Mouse (Mus musculus): ENCODE data around the gene Fbxo11.

The Fbxo11 gene

GRCm38 (mm10) chr17:87985916-87986315, 79.2 kb downstream of the Fbxo11 start:
- no peak for TF ChIP-seq GATA4 (IDR thresholded peaks at IDR 0.05; ENCODE audit: insufficient replicate concordance, low read length)

- peak; percentile 55; the same call in 1 of the 2 replicates for TF ChIP-seq GATA4 (IDR thresholded peaks at IDR 0.05; ENCODE audit: insufficient replicate concordance, low read length)
Measured at GRCm38 (mm10) chr17:87984440-87985214, 80.5 kb downstream of the Fbxo11 start.

GRCm38 (mm10) chr17:87983313-87983712, 81.8 kb downstream of the Fbxo11 start:
- no peak for TF ChIP-seq GATA4 (IDR thresholded peaks at IDR 0.05; ENCODE audit: insufficient replicate concordance, low read length)

GRCm38 (mm10) chr17:87982112-87982511, 83.0 kb downstream of the Fbxo11 start:
- no peak for TF ChIP-seq GATA4 (IDR thresholded peaks at IDR 0.05; ENCODE audit: insufficient replicate concordance, low read length)

GRCm38 (mm10) chr17:87976154-87976806, 88.8 kb downstream of the Fbxo11 start:
- no peak for TF ChIP-seq GATA4 (IDR thresholded peaks at IDR 0.05; ENCODE audit: insufficient replicate concordance, low read length)

- TF ChIP-seq GATA4 (IDR thresholded peaks at IDR 0.05; ENCODE audit: insufficient replicate concordance, low read length) = no peak
Measured at GRCm38 (mm10) chr17:87975229-87975853, 89.8 kb downstream of the Fbxo11 start.

GRCm38 (mm10) chr17:87974629-87975228, 90.4 kb downstream of the Fbxo11 start, which contains the start of gene Msh6:
TSS of gene Msh6 (plus strand) at chr17:87975062.
- TF ChIP-seq GATA4 (IDR thresholded peaks at IDR 0.05; ENCODE audit: insufficient replicate concordance, low read length) = peak; percentile 43; the same call in 1 of the 2 replicates

GRCm38 (mm10) chr17:87973261-87974167, 91.6 kb downstream of the Fbxo11 start:
- no peak for TF ChIP-seq GATA4 (IDR thresholded peaks at IDR 0.05; ENCODE audit: insufficient replicate concordance, low read length)

- no peak for TF ChIP-seq GATA4 (IDR thresholded peaks at IDR 0.05; ENCODE audit: insufficient replicate concordance, low read length)
Measured at GRCm38 (mm10) chr17:87972856-87973255, 92.2 kb downstream of the Fbxo11 start.

- no peak for TF ChIP-seq GATA4 (IDR thresholded peaks at IDR 0.05; ENCODE audit: insufficient replicate concordance, low read length)
Measured at GRCm38 (mm10) chr17:87963081-87964075, 101.7 kb downstream of the Fbxo11 start.

- TF ChIP-seq GATA4 (IDR thresholded peaks at IDR 0.05; ENCODE audit: insufficient replicate concordance, low read length) = no peak
Measured at GRCm38 (mm10) chr17:87958283-87958682, 106.8 kb downstream of the Fbxo11 start.

- TF ChIP-seq GATA4 (IDR thresholded peaks at IDR 0.05; ENCODE audit: insufficient replicate concordance, low read length) = no peak
Measured at GRCm38 (mm10) chr17:87957096-87957840, 107.8 kb downstream of the Fbxo11 start.

Measured in liver, adult (tissue).